Mouse (Mus musculus): ENCODE data around the gene Hcn1.

- TF ChIP-seq CTCF (IDR thresholded peaks at IDR 0.05; ENCODE audit: borderline replicate concordance, insufficient read depth, low read depth, low read length) (no peak), POLR2A (IDR thresholded peaks at IDR 0.05; ENCODE audit: borderline replicate concordance, insufficient read depth, low read length) (no peak)
Observed at GRCm38 (mm10) chr13:117938761-117939160, 336.6 kb downstream of the Hcn1 start.
